Mouse (Mus musculus): Measurements from ENCODE around the gene Dusp3.
A peak's percentile ranks its signal among the peaks of the same experiment; 100 is the strongest.

Dusp3 gene

GRCm38 (mm10) chr11:101935743-101936142 is 51.1 kb downstream of the Dusp3 start:
- DNase-seq (ENCODE audit: low read depth, low spot score): no peak

- DNase-seq (ENCODE audit: low read depth, low spot score): peak; percentile 87
These were observed 54.8 kb downstream of the Dusp3 start for GRCm38 (mm10) chr11:101931978-101932377.

- DNase-seq (ENCODE audit: low read depth, low spot score): peak; percentile 92
These were observed 58.6 kb downstream of the Dusp3 start for GRCm38 (mm10) chr11:101928030-101928762.

GRCm38 (mm10) chr11:101926951-101927589 is 59.7 kb downstream of the Dusp3 start:
- no peak for DNase-seq (ENCODE audit: low read depth, low spot score)

GRCm38 (mm10) chr11:101925636-101926035 is 61.2 kb downstream of the Dusp3 start:
- DNase-seq (ENCODE audit: low read depth, low spot score): peak; percentile 94

- DNase-seq (ENCODE audit: low read depth, low spot score): peak; percentile 94
These were observed 62.3 kb downstream of the Dusp3 start for GRCm38 (mm10) chr11:101924441-101924976.

- no peak for DNase-seq (ENCODE audit: low read depth, low spot score)
These were observed 62.8 kb downstream of the Dusp3 start for GRCm38 (mm10) chr11:101923988-101924387.

- no peak for DNase-seq (ENCODE audit: low read depth, low spot score)
These were observed 65.4 kb downstream of the Dusp3 start for GRCm38 (mm10) chr11:101921361-101921952.

All from R1 (cell line).